Mouse (Mus musculus) CH12.LX (cell line): Measurements from ENCODE around the gene Phgr1. TPM values are rescaled to one million over a fixed set of nuclear protein-coding genes. Genes with fewer than 3 reads are reported as not detected.

ENCODE experiments used
- DNase-seq: peaks from one replicate; pipeline ENCODE4 v3.0.0-alpha.2; 2013; ENCODE audit errors: extremely low read depth
- H3K27ac ChIP-seq: 2 replicates; pipeline ENCODE4 v1.5.1; 2012; ENCODE audit warnings: low read depth, mild to moderate bottlenecking, control low read depth, moderate library complexity; ENCODE audit not compliant: insufficient read depth
- H3K27me3 ChIP-seq: replicated peaks from 2 replicates; pipeline ENCODE3; 2012; ENCODE audit warnings: inconsistent platforms
- H3K36me3 ChIP-seq, 2 experiments: replicated peaks in 1 of 2; 2 replicates each; pipeline versions ENCODE3 to v1.6.1; 2012; ENCODE audit warnings: inconsistent platforms in 1 of 2, low read length in 1 of 2, mild to moderate bottlenecking in 1 of 2, mixed read lengths in 1 of 2, moderate library complexity in 1 of 2; ENCODE audit not compliant: control insufficient read depth in 1 of 2, insufficient read depth in 1 of 2
- H3K4me1 ChIP-seq, 2 experiments: 2 replicates each; pipeline ENCODE4 v1.6.1; 2012; ENCODE audit warnings: inconsistent platforms in 1 of 2, moderate library complexity in 1 of 2; ENCODE audit not compliant: insufficient read depth in 2 of 2, control insufficient read depth in 1 of 2
- H3K4me2 ChIP-seq: 2 replicates; pipeline ENCODE4 v1.6.1; 2012; ENCODE audit warnings: low read depth, mild to moderate bottlenecking, control low read depth; ENCODE audit not compliant: poor library complexity, insufficient read depth, severe bottlenecking
- H3K4me3 ChIP-seq, 3 experiments: fragments of 150-350 bp in 1 of 3; sonication (generic) in 1 of 3; replicated peaks in 1 of 3; 2 replicates each; pipeline versions ENCODE3 to v1.5.1; 2011 to 2012; ENCODE audit warnings: low read depth in 2 of 3, low read length in 2 of 3, mild to moderate bottlenecking in 2 of 3, moderate library complexity in 2 of 3, control low read depth in 1 of 3, improper control_type of control experiment in 1 of 3, inconsistent platforms in 1 of 3, mixed read lengths in 1 of 3; ENCODE audit not compliant: poor library complexity in 1 of 3
- H3K79me2 ChIP-seq: replicated peaks from 2 replicates; pipeline ENCODE4 v1.6.1; 2012; ENCODE audit warnings: mild to moderate bottlenecking, moderate library complexity; ENCODE audit not compliant: control insufficient read depth, poor library complexity, insufficient read depth, severe bottlenecking; ENCODE audit errors: extremely low read depth
- H3K9ac ChIP-seq: 2 replicates; pipeline ENCODE4 v1.6.1; 2012; ENCODE audit warnings: low read depth, mild to moderate bottlenecking, control low read depth, moderate library complexity; ENCODE audit not compliant: insufficient read depth
- H3K9me3 ChIP-seq: replicated peaks from 2 replicates; pipeline ENCODE3; 2012; ENCODE audit warnings: low read length, inconsistent platforms, mixed read lengths
- CHD1 ChIP-seq: IDR thresholded peaks from 2 replicates; pipeline ENCODE4 v1.6.1; 2012; ENCODE audit warnings: low read depth, low read length, improper control_type of control experiment, inconsistent platforms
- ETS1 ChIP-seq: conservative IDR thresholded peaks from 2 replicates; pipeline ENCODE4 v1.6.1; 2012; ENCODE audit warnings: low read depth, mild to moderate bottlenecking, inconsistent platforms, low read length, improper control_type of control experiment, moderate library complexity
- POLR2AphosphoS2 ChIP-seq: IDR thresholded peaks from 2 replicates; pipeline ENCODE4 v1.6.1; 2011; ENCODE audit warnings: low read depth, low read length, improper control_type of control experiment
- ZKSCAN1 ChIP-seq: IDR thresholded peaks from 2 replicates; pipeline ENCODE4 v1.6.1; 2012; ENCODE audit warnings: low read depth, inconsistent platforms, low read length, improper control_type of control experiment, borderline replicate concordance
- dilution Hi-C: fragments of 300-500 bp; cut with MboI; formaldehyde crosslinking; loops from 2 replicates; pipeline ENCODE4 v1.14.3; 2020; ENCODE audit warnings: low sequenced_read_pairs; ENCODE audit not compliant: extremely low pct_unique_long_range_greater_than_20kb, extremely low pct_ligation_motif_present
- in situ Hi-C: fragments of 300-500 bp; cut with MboI; formaldehyde crosslinking; loops from 3 replicates; pipeline ENCODE4 v1.14.3; 2019; ENCODE audit warnings: low sequenced_read_pairs, low pct_ligation_motif_present, low pct_unique_long_range_greater_than_20kb, mixed read lengths
- polyA plus RNA-seq: library from polyadenylated mRNA; unstranded; fragments of >175 nt; gene quantifications from 2 replicates; pipeline ENCODE4 v1.2.1, GENCODE M21; 2012; ENCODE audit warnings: low read depth; ENCODE audit not compliant: insufficient read length
- total RNA-seq, 2 experiments: library from RNA; depleted of rRNA; stranded (reverse); fragments of 300-350 nt in 1 of 2; fragments of >200 nt in 1 of 2; gene quantifications; 2 replicates each; pipeline ENCODE4 v1.2.3; 2012 to 2014

Phgr1 gene
- total and polyA plus RNA-seq, 3 experiments: not detected

DNA sequence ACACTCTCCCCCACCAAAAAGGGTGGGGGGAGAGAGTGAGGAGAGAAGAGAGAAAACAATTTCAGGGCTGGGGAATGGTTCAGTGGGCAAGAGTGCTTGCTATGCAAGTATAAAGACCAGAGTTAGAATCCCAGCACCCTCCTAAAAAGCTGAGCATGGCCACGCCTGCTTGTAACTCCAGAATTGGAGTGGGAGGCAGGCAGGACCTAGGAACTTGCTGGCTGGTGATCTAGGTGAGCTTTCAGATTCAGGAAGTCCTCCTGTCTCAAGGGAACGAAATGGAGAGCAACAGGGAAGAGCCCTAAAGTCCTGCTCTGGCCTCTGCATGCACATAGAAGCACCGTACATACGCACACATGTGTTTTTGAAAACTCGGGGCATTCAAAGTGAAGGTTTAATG is 50.2 kb downstream of the Phgr1 start:
- no peak overlapping the region for H3K27ac ChIP-seq
- dilution Hi-C loops (no loop called here), in situ Hi-C loops (no loop called here)
- H3K4me2 ChIP-seq: no peak overlapping the region
- no peak for TF ChIP-seq CHD1
- no peak for TF ChIP-seq ETS1
- 0 out of 2 replicates have a peak, but pooled peaks have one; percentile 30 for TF ChIP-seq POLR2AphosphoS2
- no peak for DNase-seq
- H3K9me3 ChIP-seq: peaks cover 34% of the 10 kb centered on the region
- H3K36me3 ChIP-seq: peaks cover 55 to 89% of the 10 kb centered on the region in 2 experiments
- no peak overlapping the region for H3K9ac ChIP-seq
- no peaks in the 10 kb centered on the region for H3K79me2 ChIP-seq
- H3K4me3 ChIP-seq: no peak overlapping the region
- no peaks in the 10 kb centered on the region for H3K4me1 ChIP-seq
- H3K27me3 ChIP-seq: no peaks in the 10 kb centered on the region

DNA sequence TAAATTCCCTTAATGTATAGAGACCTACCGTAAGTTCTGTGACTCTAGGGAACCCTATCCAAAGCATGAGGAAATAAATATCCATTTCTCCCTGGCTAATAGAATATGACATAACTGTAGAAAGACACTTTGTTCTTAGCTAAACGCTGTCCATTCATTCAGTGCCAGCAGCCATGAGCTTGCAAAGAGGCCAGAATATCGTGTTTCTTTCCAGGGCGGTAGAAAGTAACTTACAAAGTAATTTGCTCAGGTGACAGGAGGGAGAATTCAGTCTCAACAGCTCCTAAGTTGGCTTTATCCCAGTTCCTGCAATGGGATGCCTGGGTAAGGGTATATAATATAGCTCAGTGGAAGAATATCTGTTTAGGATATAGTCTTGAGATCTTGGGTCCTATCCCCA is 51.8 kb downstream of the Phgr1 start:
- Histone ChIP-seq H3K4me3 (no peak overlapping the region), H3K79me2 (no peaks in the 10 kb centered on the region), H3K9ac (no peak overlapping the region), H3K4me2 (no peak overlapping the region), H3K36me3 (peaks cover 45 to 87% of the 10 kb centered on the region in 2 experiments), H3K27ac (no peak overlapping the region), H3K4me1 (no peaks in the 10 kb centered on the region), H3K27me3 (no peaks in the 10 kb centered on the region), H3K9me3 (peaks cover 23% of the 10 kb centered on the region)
- no peak for DNase-seq
- dilution Hi-C loops: no loop called here
- TF ChIP-seq ZKSCAN1: no peak
- in situ Hi-C loops: no loop called here

Other genes with a start within 250 kb of the Phgr1 start
- 3.4 and 5.6 TPM in 2 replicates for gene Bmf, start 223.1 kb upstream of the Phgr1 start, total RNA-seq (2012; rRNA removed)
- 2.6 and 2.8 TPM in 2 replicates for gene Bmf, start 223.1 kb upstream of the Phgr1 start, total RNA-seq (2014; rRNA removed)
- 1.1 and 1.4 TPM in 2 replicates for gene Bmf, start 223.1 kb upstream of the Phgr1 start, polyA plus RNA-seq
- 91.5 and 98.3 TPM in 2 replicates for gene Bub1b, start 174.6 kb upstream of the Phgr1 start, total RNA-seq (2012; rRNA removed)
- 113 and 118 TPM in 2 replicates for gene Bub1b, start 174.6 kb upstream of the Phgr1 start, total RNA-seq (2014; rRNA removed)
- gene Bub1b, start 174.6 kb upstream of the Phgr1 start, polyA plus RNA-seq: 99.3 and 113 TPM in 2 replicates
- 0.29 and 0.42 TPM in 2 replicates for gene Pak6, start 109.5 kb upstream of the Phgr1 start, total RNA-seq (2012; rRNA removed)
- gene Pak6, start 109.5 kb upstream of the Phgr1 start, total RNA-seq (2014; rRNA removed): 0.05 and 0.11 TPM in 2 replicates
- gene Pak6, start 109.5 kb upstream of the Phgr1 start, polyA plus RNA-seq: 0.45 and 0.73 TPM in 2 replicates
- gene Ankrd63, start 68.8 kb upstream of the Phgr1 start, total RNA-seq (2012; rRNA removed): not detected in 2 replicates
- gene Ankrd63, start 68.8 kb upstream of the Phgr1 start, total RNA-seq (2014; rRNA removed): not detected in 2 replicates
- gene Ankrd63, start 68.8 kb upstream of the Phgr1 start, polyA plus RNA-seq: 0.07 and 0.08 TPM in 2 replicates
- gene Plcb2, start 44.3 kb upstream of the Phgr1 start, total RNA-seq (2012; rRNA removed): 6.9 and 7.8 TPM in 2 replicates
- 5.7 and 6.4 TPM in 2 replicates for gene Plcb2, start 44.3 kb upstream of the Phgr1 start, total RNA-seq (2014; rRNA removed)
- 18.9 and 22.3 TPM in 2 replicates for gene Plcb2, start 44.3 kb upstream of the Phgr1 start, polyA plus RNA-seq
- 4.2 and 4.3 TPM in 2 replicates for gene Inafm2, start 27.0 kb upstream of the Phgr1 start, total RNA-seq (2012; rRNA removed)
- gene Inafm2, start 27.0 kb upstream of the Phgr1 start, total RNA-seq (2014; rRNA removed): 3.6 TPM in 2 replicates
- gene Inafm2, start 27.0 kb upstream of the Phgr1 start, polyA plus RNA-seq: 2.6 and 2.7 TPM in 2 replicates
- gene Ccdc9b, start 10.1 kb upstream of the Phgr1 start, total RNA-seq (2012; rRNA removed): not detected in 2 replicates
- not detected in 2 replicates for gene Ccdc9b, start 10.1 kb upstream of the Phgr1 start, total RNA-seq (2014; rRNA removed)
- not detected in 2 replicates for gene Ccdc9b, start 10.1 kb upstream of the Phgr1 start, polyA plus RNA-seq
- not detected in 2 replicates for gene Disp2, start 7.0 kb downstream of the Phgr1 start, total RNA-seq (2012; rRNA removed)
- not detected in 2 replicates for gene Disp2, start 7.0 kb downstream of the Phgr1 start, total RNA-seq (2014; rRNA removed)
- gene Disp2, start 7.0 kb downstream of the Phgr1 start, polyA plus RNA-seq: not detected in 2 replicates
- 72.9 and 82.1 TPM in 2 replicates for gene Knstrn, start 41.2 kb downstream of the Phgr1 start, total RNA-seq (2012; rRNA removed)
- 72.9 and 76.6 TPM in 2 replicates for gene Knstrn, start 41.2 kb downstream of the Phgr1 start, total RNA-seq (2014; rRNA removed)
- gene Knstrn, start 41.2 kb downstream of the Phgr1 start, polyA plus RNA-seq: 97.2 and 108 TPM in 2 replicates
- gene Ivd, start 89.2 kb downstream of the Phgr1 start, total RNA-seq (2012; rRNA removed): 28.4 and 29.3 TPM in 2 replicates
- gene Ivd, start 89.2 kb downstream of the Phgr1 start, total RNA-seq (2014; rRNA removed): 25.5 and 30.0 TPM in 2 replicates
- gene Ivd, start 89.2 kb downstream of the Phgr1 start, polyA plus RNA-seq: 27.6 and 34.5 TPM in 2 replicates
- gene Bahd1, start 127.6 kb downstream of the Phgr1 start, total RNA-seq (2012; rRNA removed): 28.7 and 32.1 TPM in 2 replicates
- gene Bahd1, start 127.6 kb downstream of the Phgr1 start, total RNA-seq (2014; rRNA removed): 14.1 and 15.3 TPM in 2 replicates
- gene Bahd1, start 127.6 kb downstream of the Phgr1 start, polyA plus RNA-seq: 37.5 and 37.8 TPM in 2 replicates
- 4.4 and 5.1 TPM in 2 replicates for gene Chst14, start 153.7 kb downstream of the Phgr1 start, total RNA-seq (2012; rRNA removed)
- gene Chst14, start 153.7 kb downstream of the Phgr1 start, total RNA-seq (2014; rRNA removed): 3.1 and 4.7 TPM in 2 replicates
- gene Chst14, start 153.7 kb downstream of the Phgr1 start, polyA plus RNA-seq: 6.7 and 8.4 TPM in 2 replicates